Mouse (Mus musculus) heart, postnatal 0 days (tissue): ENCODE measurements around the gene Gm5426.

Experiments
- CTCF ChIP-seq: IDR thresholded peaks from 2 replicates; pipeline ENCODE4 v1.5.1; 2016; ENCODE audit warnings: antibody characterized with exemption, control low read depth, low read depth
- EP300 ChIP-seq: IDR thresholded peaks from 2 replicates; pipeline ENCODE4 v1.6.1; 2016; ENCODE audit warnings: antibody characterized with exemption, low read depth

DNA sequence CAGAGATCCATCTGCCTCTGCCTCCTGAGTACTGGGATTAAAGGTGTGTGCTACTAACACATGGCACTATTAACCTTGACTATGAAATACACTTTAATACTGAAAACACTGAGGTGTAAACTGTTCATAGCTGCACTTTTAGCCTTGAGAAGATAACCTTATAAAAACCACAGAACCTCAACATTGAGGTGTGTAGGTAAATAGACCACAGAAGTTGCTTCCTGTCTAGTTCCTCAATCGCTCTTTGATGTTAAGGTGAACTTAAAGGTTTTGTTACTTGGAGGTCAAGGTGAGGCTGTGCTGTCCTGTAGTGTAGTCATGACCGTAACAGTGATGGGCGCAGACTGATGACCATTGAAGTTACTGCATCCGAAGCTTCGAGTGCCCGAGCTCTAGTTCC lies 5.3 kb upstream of the Gm5426 start:
- no peak for TF ChIP-seq CTCF
- no peak for TF ChIP-seq EP300
